Mouse (Mus musculus): Measurements from ENCODE around the gene Mgat4d. TPM values are rescaled to one million over a fixed set of nuclear protein-coding genes. Genes with fewer than 3 reads are reported as not detected.
A peak's percentile ranks its signal among the peaks of the same experiment; 100 is the strongest.

The Mgat4d gene
- polyA plus RNA-seq, 1 experiment from 2014 or later, result not detected

- Histone ChIP-seq H3K9me3 (ENCODE audit: control insufficient read depth, low read length) (no peaks in the 10 kb centered on the region), H3K4me2 (ENCODE audit: low read depth) (no peak overlapping the region), H3K9ac (ENCODE audit: low read length) (no peak overlapping the region), H3K27ac (ENCODE audit: low read depth, low read length) (no peak overlapping the region), H3K4me1 (ENCODE audit: control insufficient read depth, insufficient read depth, low read length) (no peaks in the 10 kb centered on the region), H3K36me3 (ENCODE audit: control insufficient read depth, insufficient read depth, low read length) (no peaks in the 10 kb centered on the region), H3K27me3 (ENCODE audit: control insufficient read depth, insufficient read depth, low read length) (no peaks in the 10 kb centered on the region), H3K4me3 (ENCODE audit: low read depth, low read length) (no peak overlapping the region)
- ATAC-seq (ENCODE audit: insufficient read depth, low FRiP score, low TSS enrichment) (no peak), DNase-seq (ENCODE audit: low spot score) (no peak)
- 74% methylated on average over 4 of the region's 4 CpGs for WGBS
Measured at GRCm38 (mm10) chr8:83380141-83380540, 31.9 kb downstream of the Mgat4d start.

DNA sequence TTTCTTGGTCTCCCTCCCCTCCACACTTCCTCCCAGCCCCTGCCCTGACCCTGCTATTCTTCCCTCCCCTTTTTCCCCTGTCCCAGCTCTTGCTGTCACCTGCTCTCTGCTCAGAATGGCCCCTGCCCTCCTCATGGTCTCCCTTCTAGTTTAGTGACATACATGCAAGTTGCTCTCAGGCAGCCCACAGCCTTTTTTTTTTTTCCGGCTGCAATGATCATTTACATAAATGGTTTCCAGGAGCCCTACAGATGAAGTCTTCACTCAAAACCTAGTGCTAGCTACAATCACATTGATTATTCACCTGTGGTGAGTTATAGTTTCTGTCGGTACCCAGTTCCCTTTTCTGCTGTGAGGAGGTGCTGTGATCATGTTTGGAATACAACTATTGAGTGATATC lies 32.7 kb downstream of the Mgat4d start:
- no peaks in the 10 kb centered on the region for H3K4me1 ChIP-seq (ENCODE audit: control insufficient read depth, insufficient read depth, low read length)
- no peak for ATAC-seq (ENCODE audit: insufficient read depth, low FRiP score, low TSS enrichment)
- H3K4me3 ChIP-seq (ENCODE audit: low read depth, low read length), result no peak overlapping the region
- H3K4me2 ChIP-seq (ENCODE audit: low read depth), result no peak overlapping the region
- no peaks in the 10 kb centered on the region for H3K36me3 ChIP-seq (ENCODE audit: control insufficient read depth, insufficient read depth, low read length)
- DNase-seq (ENCODE audit: low spot score), result no peak
- H3K27me3 ChIP-seq (ENCODE audit: control insufficient read depth, insufficient read depth, low read length), result no peaks in the 10 kb centered on the region
- H3K9me3 ChIP-seq (ENCODE audit: control insufficient read depth, low read length), result no peaks in the 10 kb centered on the region
- 83% methylated on average over 2 of the region's 2 CpGs for WGBS
- no peak overlapping the region for H3K27ac ChIP-seq (ENCODE audit: low read depth, low read length)
- H3K9ac ChIP-seq (ENCODE audit: low read length), result no peak overlapping the region

DNA sequence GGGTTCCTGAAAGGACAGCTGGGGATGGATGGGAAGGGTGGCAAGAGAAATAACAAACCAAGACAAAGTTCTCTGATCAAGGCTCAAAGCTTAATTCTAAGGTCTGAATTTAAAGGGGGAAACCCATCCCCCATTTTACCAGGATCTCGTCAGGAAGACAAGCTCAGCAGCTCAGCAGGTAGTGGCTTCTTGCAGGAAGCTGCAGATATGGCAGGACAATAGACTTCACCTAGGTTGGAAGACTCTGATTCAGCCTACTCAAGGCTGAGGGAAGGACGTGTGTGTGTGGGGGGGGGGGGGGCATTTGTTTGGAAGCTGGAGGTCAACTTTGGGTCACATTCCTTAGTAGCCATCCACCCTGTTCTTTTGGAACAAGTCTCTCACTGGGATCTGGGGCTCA lies 34.6 kb downstream of the Mgat4d start:
- H3K9me3 ChIP-seq (ENCODE audit: control insufficient read depth, low read length), result no peaks in the 10 kb centered on the region
- no peak overlapping the region for H3K9ac ChIP-seq (ENCODE audit: low read length)
- WGBS, result 26% methylated on average over 2 of the region's 2 CpGs
- no peaks in the 10 kb centered on the region for H3K27me3 ChIP-seq (ENCODE audit: control insufficient read depth, insufficient read depth, low read length)
- no peak overlapping the region for H3K4me3 ChIP-seq (ENCODE audit: low read depth, low read length)
- no peak overlapping the region for H3K4me2 ChIP-seq (ENCODE audit: low read depth)
- no peaks in the 10 kb centered on the region for H3K4me1 ChIP-seq (ENCODE audit: control insufficient read depth, insufficient read depth, low read length)
- H3K36me3 ChIP-seq (ENCODE audit: control insufficient read depth, insufficient read depth, low read length), result no peaks in the 10 kb centered on the region
- ATAC-seq (ENCODE audit: insufficient read depth, low FRiP score, low TSS enrichment) (no peak), DNase-seq (ENCODE audit: low spot score) (no peak)
- no peak overlapping the region for H3K27ac ChIP-seq (ENCODE audit: low read depth, low read length)

DNA sequence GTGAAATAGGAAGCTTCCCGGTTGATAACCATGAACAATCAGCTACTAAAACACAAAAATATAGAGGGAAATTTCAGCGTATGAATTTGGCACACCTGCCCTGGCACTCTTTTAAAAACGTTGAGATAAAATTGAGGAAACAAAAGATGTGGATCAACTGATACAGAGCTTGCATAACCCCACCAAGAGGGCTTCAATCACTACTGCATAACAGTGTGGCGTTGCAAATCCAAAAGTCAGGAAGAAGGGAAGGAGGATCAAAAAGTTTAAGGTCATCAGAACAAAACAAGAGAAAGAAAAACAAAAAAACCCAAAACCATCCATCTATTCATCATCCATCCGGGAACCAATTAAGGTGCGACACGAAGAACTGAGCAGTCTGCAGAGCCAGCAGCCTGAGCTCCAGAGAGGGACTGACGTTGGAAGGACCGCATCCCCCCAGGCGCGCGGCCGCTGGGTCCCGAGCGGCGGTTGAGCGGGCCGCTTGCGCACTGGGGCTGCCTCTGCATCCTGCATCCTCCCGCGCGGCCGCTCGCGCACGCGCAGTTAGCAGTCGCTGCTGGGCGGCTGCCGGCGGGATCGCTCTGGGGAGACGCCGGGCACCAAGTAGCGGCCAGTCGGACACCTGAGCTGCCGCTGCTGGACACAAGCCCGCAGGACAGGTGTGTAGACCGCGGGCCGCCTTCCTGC lies 41.2 kb downstream of the Mgat4d start, which contains the start of gene Clgn:
TSS of gene Clgn (plus strand) at position 552 of the 690 bp plus-strand sequence.
- Histone ChIP-seq H3K4me3 (ENCODE audit: low read depth, low read length) (peak within 1 kb of the TSS; percentile 44), H3K27ac (ENCODE audit: low read depth, low read length) (no peak within 1 kb of the TSS), H3K4me1 (ENCODE audit: control insufficient read depth, insufficient read depth, low read length) (no peaks in the 10 kb centered on the region), H3K27me3 (ENCODE audit: control insufficient read depth, insufficient read depth, low read length) (peaks cover 3% of the 10 kb centered on the region; the same call in 1 of the 2 replicates), H3K9ac (ENCODE audit: low read length) (peak within 1 kb of the TSS; percentile 53), H3K9me3 (ENCODE audit: control insufficient read depth, low read length) (no peaks in the 10 kb centered on the region), H3K4me2 (ENCODE audit: low read depth) (peak within 1 kb of the TSS; percentile 54), H3K36me3 (ENCODE audit: control insufficient read depth, insufficient read depth, low read length) (no peaks in the 10 kb centered on the region)
- ATAC-seq (ENCODE audit: insufficient read depth, low FRiP score, low TSS enrichment) (peak; percentile 88), DNase-seq (ENCODE audit: low spot score) (peak; percentile 88)
- 5% methylated on average over 41 of the region's 41 CpGs for WGBS

DNA sequence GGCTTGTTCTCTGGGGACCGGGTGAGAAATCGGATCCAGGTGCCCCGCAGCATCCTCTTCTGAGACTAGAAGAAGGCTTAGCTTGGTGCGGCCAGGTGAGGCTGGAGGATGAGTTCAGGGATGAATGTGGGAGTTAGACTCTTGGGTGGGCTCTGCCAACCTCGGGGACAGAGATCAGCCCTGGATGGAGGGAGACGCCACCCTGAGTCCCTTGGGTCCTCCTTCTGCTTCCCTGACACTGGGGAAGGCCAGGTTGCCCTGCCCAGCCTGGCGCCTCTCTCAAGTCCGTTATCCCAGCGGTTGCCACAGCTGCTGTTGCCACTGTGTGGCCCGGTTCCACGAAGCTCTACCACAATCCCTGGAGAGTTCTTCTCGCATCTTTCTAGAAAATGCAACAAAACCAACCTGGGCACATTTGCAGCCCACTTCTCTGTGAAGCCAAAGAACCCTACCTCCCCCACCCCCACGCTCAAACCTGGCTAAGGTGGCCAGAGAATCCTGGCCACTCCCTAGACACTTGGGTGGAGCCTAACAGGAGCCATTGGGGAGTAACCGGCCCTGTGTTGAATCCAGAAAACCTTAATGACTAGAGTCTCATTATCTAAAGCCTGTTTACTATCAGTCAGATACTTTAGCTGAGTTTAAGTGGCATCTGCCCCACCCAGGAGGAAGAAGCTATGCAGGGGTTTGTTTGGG lies 41.9 kb downstream of the Mgat4d start:
- Histone ChIP-seq H3K4me3 (ENCODE audit: low read depth, low read length) (peak overlapping the region; percentile 44), H3K36me3 (ENCODE audit: control insufficient read depth, insufficient read depth, low read length) (no peaks in the 10 kb centered on the region), H3K27me3 (ENCODE audit: control insufficient read depth, insufficient read depth, low read length) (peaks cover 3% of the 10 kb centered on the region; the same call in 1 of the 2 replicates), H3K9ac (ENCODE audit: low read length) (peak overlapping the region; percentile 53), H3K4me1 (ENCODE audit: control insufficient read depth, insufficient read depth, low read length) (no peaks in the 10 kb centered on the region), H3K9me3 (ENCODE audit: control insufficient read depth, low read length) (no peaks in the 10 kb centered on the region), H3K4me2 (ENCODE audit: low read depth) (peak overlapping the region; percentile 54), H3K27ac (ENCODE audit: low read depth, low read length) (no peak overlapping the region)
- ATAC-seq (ENCODE audit: insufficient read depth, low FRiP score, low TSS enrichment), result peak; percentile 69
- peak; percentile 14 for DNase-seq (ENCODE audit: low spot score)
- WGBS, result 7% methylated on average over 14 of the region's 14 CpGs

GRCm38 (mm10) chr8:83392521-83392920 lies 44.2 kb downstream of the Mgat4d start:
- Histone ChIP-seq H3K9me3 (ENCODE audit: control insufficient read depth, low read length) (no peaks in the 10 kb centered on the region), H3K4me3 (ENCODE audit: low read depth, low read length) (no peak overlapping the region), H3K27me3 (ENCODE audit: control insufficient read depth, insufficient read depth, low read length) (peaks cover 3% of the 10 kb centered on the region; the same call in 1 of the 2 replicates), H3K27ac (ENCODE audit: low read depth, low read length) (no peak overlapping the region), H3K4me1 (ENCODE audit: control insufficient read depth, insufficient read depth, low read length) (no peaks in the 10 kb centered on the region), H3K36me3 (ENCODE audit: control insufficient read depth, insufficient read depth, low read length) (no peaks in the 10 kb centered on the region), H3K9ac (ENCODE audit: low read length) (no peak overlapping the region), H3K4me2 (ENCODE audit: low read depth) (no peak overlapping the region)
- DNase-seq (ENCODE audit: low spot score) (no peak), ATAC-seq (ENCODE audit: insufficient read depth, low FRiP score, low TSS enrichment) (no peak)
- 64% methylated on average over 1 of the region's 1 CpGs for WGBS

DNA sequence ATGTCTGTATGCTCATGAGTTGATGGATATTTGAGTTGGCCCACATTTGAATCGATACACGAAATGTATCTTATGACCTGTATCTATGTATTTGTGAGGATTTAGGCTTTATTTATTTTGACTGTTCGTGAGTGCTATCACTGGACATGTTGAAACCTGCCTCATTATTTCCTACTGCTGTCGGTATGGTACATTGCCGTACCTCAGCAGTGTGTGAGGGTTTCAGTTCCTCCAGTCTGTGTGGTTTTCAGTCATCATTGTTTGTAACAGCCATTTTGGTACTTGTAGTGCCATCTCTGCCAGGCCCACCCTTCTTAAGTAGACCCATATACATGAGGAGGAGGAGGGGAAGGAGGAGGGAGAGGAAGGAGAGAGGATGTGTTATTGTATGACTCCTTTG lies 46.1 kb downstream of the Mgat4d start:
- no peak overlapping the region for H3K9ac ChIP-seq (ENCODE audit: low read length)
- no peak overlapping the region for H3K4me3 ChIP-seq (ENCODE audit: low read depth, low read length)
- DNase-seq (ENCODE audit: low spot score) (no peak), ATAC-seq (ENCODE audit: insufficient read depth, low FRiP score, low TSS enrichment) (no peak)
- H3K9me3 ChIP-seq (ENCODE audit: control insufficient read depth, low read length), result no peaks in the 10 kb centered on the region
- H3K27ac ChIP-seq (ENCODE audit: low read depth, low read length), result no peak overlapping the region
- WGBS, result 94% methylated on average over 5 of the region's 5 CpGs
- no peaks in the 10 kb centered on the region for H3K36me3 ChIP-seq (ENCODE audit: control insufficient read depth, insufficient read depth, low read length)
- H3K4me2 ChIP-seq (ENCODE audit: low read depth), result no peak overlapping the region
- peaks cover under 1% of the 10 kb centered on the region; the same call in 1 of the 2 replicates for H3K27me3 ChIP-seq (ENCODE audit: control insufficient read depth, insufficient read depth, low read length)
- H3K4me1 ChIP-seq (ENCODE audit: control insufficient read depth, insufficient read depth, low read length), result no peaks in the 10 kb centered on the region

GRCm38 (mm10) chr8:83396680-83397079 lies 48.4 kb downstream of the Mgat4d start:
- Histone ChIP-seq H3K9me3 (ENCODE audit: control insufficient read depth, low read length) (no peaks in the 10 kb centered on the region), H3K36me3 (ENCODE audit: control insufficient read depth, insufficient read depth, low read length) (no peaks in the 10 kb centered on the region), H3K4me2 (ENCODE audit: low read depth) (no peak overlapping the region), H3K4me1 (ENCODE audit: control insufficient read depth, insufficient read depth, low read length) (no peaks in the 10 kb centered on the region), H3K27me3 (ENCODE audit: control insufficient read depth, insufficient read depth, low read length) (no peaks in the 10 kb centered on the region), H3K9ac (ENCODE audit: low read length) (no peak overlapping the region), H3K4me3 (ENCODE audit: low read depth, low read length) (no peak overlapping the region), H3K27ac (ENCODE audit: low read depth, low read length) (no peak overlapping the region)
- ATAC-seq (ENCODE audit: insufficient read depth, low FRiP score, low TSS enrichment), result no peak
- DNase-seq (ENCODE audit: low spot score), result no peak
- 89% methylated on average over 6 of the region's 6 CpGs for WGBS

- H3K4me3 ChIP-seq (ENCODE audit: low read depth, low read length), result no peak overlapping the region
- H3K9ac ChIP-seq (ENCODE audit: low read length), result no peak overlapping the region
- WGBS, result 78% methylated on average over 4 of the region's 4 CpGs
- no peaks in the 10 kb centered on the region for H3K36me3 ChIP-seq (ENCODE audit: control insufficient read depth, insufficient read depth, low read length)
- H3K4me1 ChIP-seq (ENCODE audit: control insufficient read depth, insufficient read depth, low read length), result no peaks in the 10 kb centered on the region
- H3K27ac ChIP-seq (ENCODE audit: low read depth, low read length), result no peak overlapping the region
- H3K9me3 ChIP-seq (ENCODE audit: control insufficient read depth, low read length), result no peaks in the 10 kb centered on the region
- no peaks in the 10 kb centered on the region for H3K27me3 ChIP-seq (ENCODE audit: control insufficient read depth, insufficient read depth, low read length)
- DNase-seq (ENCODE audit: low spot score) (no peak), ATAC-seq (ENCODE audit: insufficient read depth, low FRiP score, low TSS enrichment) (no peak)
- no peak overlapping the region for H3K4me2 ChIP-seq (ENCODE audit: low read depth)
Measured at GRCm38 (mm10) chr8:83397726-83398125, 49.5 kb downstream of the Mgat4d start.

Measured in neural tube, embryonic 11.5 days (tissue).